Mouse (Mus musculus) lung, postnatal 0 days (tissue): Measurements from ENCODE around the gene Psg19.

Source experiments
- CTCF ChIP-seq: IDR thresholded peaks from 2 replicates; pipeline ENCODE4 v1.5.1; 2016; ENCODE audit warnings: antibody characterized with exemption, mild to moderate bottlenecking
- EP300 ChIP-seq: IDR thresholded peaks from 2 replicates; pipeline ENCODE4 v1.6.1; 2016; ENCODE audit warnings: antibody characterized with exemption, mild to moderate bottlenecking, control low read depth

GRCm38 (mm10) chr7:18821507-18821906 is 23.2 kb upstream of the Psg19 start, which contains the start of gene Psg17:
- TF ChIP-seq CTCF (no peak), EP300 (no peak)
